Mouse (Mus musculus) bone marrow macrophage, adult 2 months (primary cell): ENCODE results near the gene Ebf1. TPM values are rescaled to one million over a fixed set of nuclear protein-coding genes. Genes with fewer than 3 reads are reported as not detected.

Experiments used
- H3K27ac ChIP-seq: 2 replicates; pipeline ENCODE4 v1.5.1; 2012; ENCODE audit warnings: low read depth, low read length; ENCODE audit not compliant: insufficient read depth
- H3K4me1 ChIP-seq: 2 replicates; pipeline ENCODE4 v1.6.1; 2012; ENCODE audit warnings: low read length; ENCODE audit not compliant: control insufficient read depth, insufficient read depth
- H3K4me3 ChIP-seq: 2 replicates; pipeline ENCODE4 v1.5.1; 2012; ENCODE audit warnings: mild to moderate bottlenecking, low read length, moderate library complexity; ENCODE audit not compliant: insufficient read depth
- CTCF ChIP-seq: IDR thresholded peaks from 2 replicates; pipeline ENCODE4 v1.5.1; 2012; ENCODE audit warnings: low read depth, mild to moderate bottlenecking, low read length, moderate library complexity
- POLR2A ChIP-seq: IDR thresholded peaks from 2 replicates; pipeline ENCODE4 v1.6.1; 2012; ENCODE audit warnings: mild to moderate bottlenecking, low read depth, low read length, borderline replicate concordance
- polyA plus RNA-seq: library from polyadenylated mRNA; stranded (reverse); fragments of >200 nt; gene quantifications from 2 replicates; pipeline ENCODE4 v1.2.4, GENCODE M21; 2012; ENCODE audit not compliant: missing spikeins, insufficient read depth, insufficient read length

Gene Ebf1
- polyA plus RNA-seq, 1 experiment: 0.32 TPM

DNA sequence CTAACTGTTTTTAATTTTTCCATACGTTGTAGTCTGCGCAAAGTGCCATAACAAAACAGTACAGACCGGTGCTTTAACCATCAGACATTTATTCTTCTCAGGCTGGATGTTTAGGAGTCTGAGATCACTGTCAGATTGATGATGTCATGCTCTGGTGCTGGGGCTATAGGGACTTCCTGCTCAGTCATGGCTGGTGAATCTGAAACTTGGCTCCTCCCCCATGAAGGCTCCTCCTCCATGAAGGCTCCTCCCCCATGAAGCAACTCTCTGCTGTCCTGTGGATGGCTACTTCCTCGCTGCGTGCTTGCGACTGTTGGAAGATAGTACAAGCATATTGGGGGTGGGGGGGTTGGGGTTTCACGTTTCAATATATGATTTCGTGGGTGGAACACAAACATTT lies 10.2 kb upstream of the Ebf1 start:
- no peak for TF ChIP-seq CTCF
- no peak for TF ChIP-seq POLR2A
- no peaks in the 10 kb centered on the region for H3K4me1 ChIP-seq
- no peak overlapping the region for H3K27ac ChIP-seq
- no peak overlapping the region for H3K4me3 ChIP-seq

DNA sequence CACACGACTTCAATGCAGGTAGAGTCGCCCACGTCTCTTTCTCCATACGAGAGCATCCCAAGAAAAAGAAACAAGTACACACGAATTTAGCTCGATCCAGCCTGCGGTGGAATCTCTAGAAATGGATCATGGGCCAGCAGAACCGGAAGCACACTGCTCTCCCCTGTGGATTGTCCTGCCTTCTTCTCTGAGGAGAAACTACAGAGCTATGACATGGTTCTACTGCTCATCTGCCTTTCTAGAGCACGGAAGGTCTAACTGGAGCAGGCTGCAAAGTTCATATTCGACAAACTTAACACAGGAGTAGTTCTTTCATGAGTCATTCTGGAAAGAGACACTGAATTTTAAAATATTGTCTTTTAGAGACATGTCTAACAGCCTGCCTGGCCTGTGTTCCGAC lies 8.5 kb upstream of the Ebf1 start:
- no peak overlapping the region for H3K4me3 ChIP-seq
- TF ChIP-seq CTCF (no peak), POLR2A (no peak)
- H3K4me1 ChIP-seq: no peaks in the 10 kb centered on the region
- no peak overlapping the region for H3K27ac ChIP-seq

DNA sequence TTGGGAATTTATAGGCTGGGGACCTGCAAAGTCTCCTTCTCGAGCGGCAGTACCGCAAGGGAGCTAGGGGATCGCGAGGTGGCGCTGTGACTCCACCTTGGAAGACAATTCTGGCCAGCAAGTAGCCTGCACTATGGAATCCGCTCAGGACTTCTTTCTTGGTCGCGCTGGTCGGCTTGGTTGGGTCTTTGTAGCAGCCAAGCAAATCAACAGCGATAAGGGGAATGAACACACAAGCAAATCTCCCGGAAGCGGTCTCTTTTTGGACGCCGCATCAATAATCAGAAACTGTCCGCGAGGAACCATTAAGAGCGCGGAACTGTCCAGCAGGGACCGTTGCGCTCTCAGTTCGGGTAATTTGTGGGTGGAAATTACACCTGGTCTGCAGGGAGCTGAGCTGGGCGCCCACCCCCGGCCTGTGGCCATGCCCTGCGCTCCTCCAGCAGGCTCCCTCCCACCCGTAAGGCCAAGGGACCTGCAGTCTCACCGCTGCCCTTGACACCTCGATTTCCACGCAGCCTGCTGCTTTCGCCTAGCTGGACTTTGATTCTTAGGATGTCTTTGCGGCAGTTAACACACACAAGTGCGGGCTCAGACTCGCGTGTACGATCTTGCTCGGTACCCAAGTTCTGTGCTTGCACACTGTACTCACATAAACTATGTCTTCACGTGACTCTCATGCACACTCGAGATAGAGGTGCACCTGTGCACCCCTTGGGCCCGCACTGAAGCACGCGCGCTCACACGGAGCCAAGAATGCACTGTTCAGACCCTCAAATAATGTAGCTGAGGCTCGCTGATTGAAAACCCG lies 5.9 kb upstream of the Ebf1 start:
- no peak overlapping the region for H3K27ac ChIP-seq
- H3K4me1 ChIP-seq: no peaks in the 10 kb centered on the region
- TF ChIP-seq CTCF (peak; percentile 87), POLR2A (no peak)
- peak overlapping the region; percentile 15 for H3K4me3 ChIP-seq

GRCm38 (mm10) chr11:44612156-44612555 lies 5.0 kb upstream of the Ebf1 start:
- Histone ChIP-seq H3K4me3 (no peak overlapping the region), H3K4me1 (no peaks in the 10 kb centered on the region), H3K27ac (no peak overlapping the region)
- no peak for TF ChIP-seq CTCF
- TF ChIP-seq POLR2A: no peak

- Histone ChIP-seq H3K4me1 (no peaks in the 10 kb centered on the region), H3K4me3 (no peak overlapping the region), H3K27ac (no peak overlapping the region)
- TF ChIP-seq CTCF (no peak), POLR2A (no peak)
Observed at GRCm38 (mm10) chr11:44612681-44613410, 4.3 kb upstream of the Ebf1 start.

DNA sequence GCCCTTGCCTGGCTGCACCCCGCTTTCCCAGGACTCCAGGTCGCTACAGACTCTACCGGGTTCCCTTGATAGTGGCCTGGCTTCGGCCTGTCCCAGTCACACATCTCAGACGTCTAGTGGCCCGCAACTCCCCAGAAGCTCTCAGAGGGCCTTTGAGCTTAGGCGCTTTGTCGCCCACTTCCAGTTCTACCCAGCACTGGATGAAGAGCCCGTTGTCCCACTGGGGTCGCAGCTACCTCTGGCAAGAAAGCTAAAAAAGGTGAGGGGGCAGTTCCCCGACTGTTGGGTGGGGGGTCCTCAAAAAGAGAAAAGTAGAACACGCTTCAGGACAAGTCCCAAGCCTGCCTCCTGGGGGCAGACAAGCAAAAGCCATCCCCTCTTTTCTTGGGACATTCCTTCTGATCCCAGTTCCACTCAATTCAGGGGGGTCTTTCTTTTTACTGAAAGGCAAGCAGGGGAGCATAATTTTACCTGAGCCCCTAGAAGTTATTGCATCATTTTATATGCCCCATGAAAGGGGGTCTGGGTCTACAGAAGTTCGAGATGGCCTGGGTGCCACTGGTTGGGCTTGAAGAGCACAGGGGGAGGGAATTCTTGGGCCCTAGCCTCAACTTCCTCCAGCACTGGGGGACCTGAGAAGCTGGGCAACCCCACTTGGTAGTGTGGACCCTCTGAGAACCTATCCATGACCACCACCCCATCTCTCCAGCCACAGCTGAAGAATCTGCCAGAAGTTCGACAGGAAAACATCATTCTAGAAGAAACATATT lies 3.5 kb upstream of the Ebf1 start:
- H3K27ac ChIP-seq: no peak overlapping the region
- H3K4me1 ChIP-seq: no peaks in the 10 kb centered on the region
- TF ChIP-seq POLR2A (no peak), CTCF (no peak)
- H3K4me3 ChIP-seq: no peak overlapping the region

DNA sequence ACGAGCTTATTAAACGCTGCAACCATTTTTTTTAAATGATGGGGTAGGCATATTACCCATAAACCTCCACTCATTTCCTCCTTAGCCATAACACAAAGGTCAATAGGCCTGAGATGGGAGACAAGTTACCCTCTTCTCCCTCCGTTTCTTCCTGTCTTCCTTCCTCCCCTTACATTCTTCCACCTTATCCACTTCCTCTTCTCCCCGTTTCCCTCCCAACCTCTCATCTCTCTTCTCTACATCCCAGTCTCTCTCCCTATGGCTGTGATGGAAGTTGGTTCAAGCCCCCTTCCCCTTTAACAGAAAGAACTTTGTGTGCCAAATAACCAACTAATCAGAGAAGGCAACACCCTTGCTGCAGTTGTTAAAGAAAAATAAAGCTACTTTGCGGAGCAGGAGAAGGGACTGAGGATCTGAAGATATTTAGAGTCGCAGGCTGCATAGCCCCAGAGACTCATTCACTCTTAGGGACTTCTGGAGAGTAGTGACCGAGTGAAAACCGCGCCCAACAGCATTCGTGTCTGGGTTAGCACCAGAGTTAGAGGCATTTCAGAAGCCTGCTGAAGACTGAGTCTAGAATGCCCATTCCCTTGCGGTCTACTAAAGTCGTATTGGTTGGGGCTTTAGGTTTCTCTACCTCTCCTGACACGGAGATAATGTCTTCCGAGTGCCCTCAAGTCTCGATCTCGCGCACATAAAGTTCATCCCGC lies 884 bp upstream of the Ebf1 start:
- H3K27ac ChIP-seq: no peak overlapping the region
- no peak for TF ChIP-seq CTCF
- TF ChIP-seq POLR2A: no peak
- H3K4me1 ChIP-seq: no peaks in the 10 kb centered on the region
- H3K4me3 ChIP-seq: no peak overlapping the region

DNA sequence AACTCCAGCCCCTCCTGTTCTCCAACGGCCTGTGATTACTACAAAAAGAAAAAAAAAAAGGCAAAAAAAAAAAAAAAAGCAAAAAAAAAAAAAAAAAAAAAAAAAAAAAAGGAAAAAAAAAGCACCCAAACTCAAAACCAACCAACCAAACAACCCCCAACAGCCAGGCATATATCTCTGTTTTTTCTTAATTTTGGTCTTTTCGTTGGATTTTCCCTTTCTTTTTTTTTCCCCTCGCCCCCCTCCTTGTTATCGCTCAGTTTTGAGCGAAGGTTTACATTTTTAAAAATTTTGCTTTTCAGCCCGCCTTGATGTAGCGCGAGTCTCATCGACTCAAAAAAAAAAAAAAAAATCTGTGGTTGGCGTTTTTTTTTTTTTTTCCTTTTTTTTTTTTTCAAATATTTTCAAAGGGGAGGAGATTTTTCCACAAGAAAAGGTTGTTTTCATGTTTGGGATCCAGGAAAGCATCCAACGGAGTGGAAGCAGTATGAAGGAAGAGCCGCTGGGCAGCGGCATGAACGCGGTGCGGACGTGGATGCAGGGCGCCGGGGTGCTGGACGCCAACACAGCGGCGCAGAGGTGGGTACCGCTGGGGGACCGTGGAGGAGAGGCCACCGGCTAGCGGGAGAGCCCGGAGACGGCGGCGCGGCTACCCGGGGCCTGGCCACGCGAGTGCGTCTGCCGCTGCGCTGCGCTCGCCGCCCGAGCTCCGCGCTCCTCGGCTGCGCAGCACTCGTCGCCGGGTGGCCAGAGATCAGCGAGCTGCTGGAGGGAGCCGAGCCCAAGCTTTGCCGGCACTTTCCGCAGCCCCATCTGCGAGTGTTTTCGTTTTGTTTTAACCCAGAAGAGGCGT lies 843 bp downstream of the Ebf1 start:
- Histone ChIP-seq H3K27ac (no peak overlapping the region), H3K4me1 (no peaks in the 10 kb centered on the region), H3K4me3 (peak overlapping the region; percentile 56)
- TF ChIP-seq CTCF: no peak
